Mouse (Mus musculus) kidney, postnatal 10 days (tissue): ENCODE measurements at regions not wholly inside any gene's neighbourhood (a gene's known extent, or its start where the extent isn't known, plus 50 kb on each side); places are given as distances from the start of the nearest gene placed in this dataset.

Experiments
- DNase-seq: peaks from one replicate; pipeline ENCODE4 v3.0.0; 2021; ENCODE audit warnings: mixed read lengths

DNA sequence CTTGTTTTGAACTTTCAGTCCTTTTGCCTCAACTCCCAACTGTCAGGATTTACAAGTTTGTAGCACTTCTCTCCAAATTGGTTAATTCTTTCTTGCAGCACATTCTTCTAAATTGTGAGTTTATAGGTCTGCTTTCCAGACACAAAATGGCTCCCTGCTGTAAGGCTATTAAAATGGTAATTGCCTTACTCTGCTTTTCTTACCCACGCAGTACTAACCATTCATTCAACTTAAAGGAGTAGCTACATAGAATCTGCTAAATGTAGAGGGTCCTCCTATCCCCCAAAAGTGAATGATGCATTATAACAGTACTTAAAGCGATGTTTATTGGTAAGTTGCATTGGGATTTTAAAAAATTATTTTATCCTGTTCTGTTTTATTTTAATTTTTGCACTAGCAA, 356.2 kb downstream of the Kif20b start:
- DNase-seq, result no peak

DNA sequence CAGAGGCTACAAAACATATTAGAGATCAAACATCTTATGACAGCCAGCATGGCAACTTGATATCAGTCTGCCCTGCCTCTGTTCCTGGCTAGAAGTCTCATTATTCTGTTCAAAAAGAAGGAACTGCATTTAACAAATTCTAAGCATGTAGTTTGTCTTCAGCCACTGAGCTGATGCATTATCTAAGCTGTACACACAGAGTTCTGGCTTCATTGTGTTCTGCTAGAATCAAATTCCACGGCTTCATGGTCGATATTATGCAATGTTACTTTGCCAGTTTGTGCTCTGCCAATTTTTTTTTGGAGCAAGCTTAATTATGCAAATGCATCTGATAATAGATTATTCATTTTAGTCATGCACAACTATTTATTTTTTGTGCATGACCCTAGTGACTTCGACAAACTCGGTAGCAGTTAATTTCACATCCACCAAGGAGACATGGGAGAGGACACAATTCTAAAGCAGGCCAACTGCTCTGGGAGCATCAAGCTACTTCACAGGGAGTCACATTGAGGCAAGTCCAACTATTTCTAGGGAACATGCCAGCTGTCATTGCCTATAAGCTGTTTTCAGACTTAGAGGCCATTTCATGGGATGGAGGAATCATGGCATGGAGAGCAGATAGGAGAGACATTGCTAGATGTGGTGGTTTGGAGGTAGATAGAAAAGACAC, 360.8 kb downstream of the Kif20b start:
- no peak for DNase-seq

DNA sequence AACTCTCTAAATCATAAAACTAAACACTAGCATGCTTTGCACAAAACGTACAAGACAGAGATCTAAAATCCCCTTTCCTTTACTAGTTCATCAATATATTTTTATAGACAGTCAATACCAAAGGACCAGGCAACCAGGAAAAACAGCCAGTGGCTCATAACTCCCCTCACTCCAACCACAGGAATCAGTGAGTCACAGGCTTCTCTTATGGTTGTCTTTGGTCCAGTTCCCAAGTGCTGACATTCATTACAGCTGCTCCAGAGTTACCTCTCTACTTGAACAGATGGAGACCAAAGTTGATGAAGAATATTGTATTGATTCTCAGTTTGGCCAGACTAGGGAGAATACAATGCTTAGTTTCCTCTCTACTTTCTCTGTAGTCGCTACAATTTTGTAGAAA, 376.7 kb downstream of the Kif20b start:
- DNase-seq, result no peak

DNA sequence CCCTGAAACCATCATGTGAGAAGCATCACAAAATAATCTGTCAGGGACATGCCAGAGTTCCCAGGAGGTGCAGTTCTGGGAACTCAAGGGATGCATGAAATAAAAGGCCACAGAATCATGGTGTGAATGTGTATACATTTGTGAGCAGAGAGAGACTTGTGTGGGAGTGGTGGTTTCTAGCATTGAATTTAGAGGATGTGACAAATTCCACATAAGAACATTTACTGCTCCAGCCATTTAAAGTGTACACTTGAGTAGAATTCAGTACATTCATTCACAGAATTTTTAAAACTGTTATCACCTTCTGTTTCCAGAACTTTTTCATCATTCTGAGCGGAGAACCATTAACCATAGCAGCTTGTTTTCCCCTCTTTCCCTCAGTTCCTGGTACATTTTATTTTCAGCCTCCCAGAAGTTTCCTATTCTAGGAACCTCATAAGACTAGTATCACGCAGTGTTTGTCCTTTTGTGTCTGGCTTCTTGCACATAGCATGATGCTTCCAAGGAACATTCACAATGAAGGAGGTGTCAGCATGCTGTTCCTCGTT, 380.6 kb downstream of the Kif20b start:
- DNase-seq, result no peak
